Mouse (Mus musculus) midbrain, embryonic 10.5 days (tissue): ENCODE measurements around the gene 0610037L13Rik. TPM values are rescaled to one million over a fixed set of nuclear protein-coding genes. Genes with fewer than 3 reads are reported as not detected.
A peak's percentile ranks its signal among the peaks of the same experiment; 100 is the strongest.

Source experiments
- DNase-seq: peaks from one replicate; pipeline ENCODE4 v3.0.0-alpha.2; 2017; ENCODE audit warnings: low spot score
- H3K27ac ChIP-seq: fragments of 300-500 bp; sonication (generic); replicated peaks from 2 replicates; pipeline ENCODE4 v1.5.1; 2016; ENCODE audit warnings: mild to moderate bottlenecking
- H3K27me3 ChIP-seq: fragments of 300-500 bp; sonication (generic); 2 replicates; pipeline ENCODE4 v1.6.1; 2016; ENCODE audit warnings: low read depth, mild to moderate bottlenecking; ENCODE audit not compliant: poor library complexity, severe bottlenecking
- H3K36me3 ChIP-seq: fragments of 300-500 bp; sonication (generic); 2 replicates; pipeline ENCODE4 v1.6.1; 2016; ENCODE audit warnings: mild to moderate bottlenecking, moderate library complexity
- H3K4me1 ChIP-seq: fragments of 300-500 bp; sonication (generic); 2 replicates; pipeline ENCODE4 v1.6.1; 2016
- H3K4me3 ChIP-seq: fragments of 300-500 bp; sonication (generic); 2 replicates; pipeline ENCODE4 v1.5.1; 2016; ENCODE audit warnings: mild to moderate bottlenecking, moderate library complexity
- H3K9me3 ChIP-seq: fragments of 300-500 bp; sonication (generic); replicated peaks from 2 replicates; pipeline ENCODE4 v1.6.1; 2016; ENCODE audit warnings: mild to moderate bottlenecking
- WGBS: fragments of 180-500 bp; shearing (Covaris S2); methylation state at CpG from one replicate; pipeline ENCODE4 v1.1.7; 2016; 5-methylcytosine and 5-hydroxymethylcytosine counted together
- polyA plus RNA-seq: library from polyadenylated mRNA; unstranded; fragments of >200 nt; fragmentation: Nextera tagmentation; extraction: Ambion mirVana; gene quantifications from 2 replicates; pipeline ENCODE4 v1.2.1, GENCODE M21; 2016

Gene 0610037L13Rik
- 113 TPM in 2 replicates for polyA plus RNA-seq

- Histone ChIP-seq H3K36me3 (peaks cover 68% of the 10 kb centered on the region), H3K27me3 (no peaks in the 10 kb centered on the region)
- under 1% methylated on average over 47 of the region's 48 CpGs for WGBS
Observed at GRCm38 (mm10) chr4:107889731-107890432, at the start of gene 0610037L13Rik. TSS of gene 0610037L13Rik (plus strand) at chr4:107889813.

GRCm38 (mm10) chr4:107843687-107844086 lies 45.9 kb upstream of the 0610037L13Rik start:
- H3K27ac ChIP-seq: peak overlapping the region; percentile 47
- peak; percentile 41 for DNase-seq
- 50% methylated on average over 8 of the region's 8 CpGs for WGBS
- no peak overlapping the region for H3K4me3 ChIP-seq
- peaks cover 37% of the 10 kb centered on the region for H3K27me3 ChIP-seq
- peaks cover 42% of the 10 kb centered on the region for H3K36me3 ChIP-seq
- peaks cover 55% of the 10 kb centered on the region for H3K4me1 ChIP-seq
- H3K9me3 ChIP-seq: no peaks in the 10 kb centered on the region

More at GRCm38 (mm10) chr4:107889731-107890432, at the start of gene 0610037L13Rik:
- Histone ChIP-seq H3K27ac (peak within 1 kb of the TSS; percentile 89), H3K9me3 (no peaks in the 10 kb centered on the region), H3K4me3 (peak within 1 kb of the TSS; percentile 69), H3K4me1 (peaks cover 18% of the 10 kb centered on the region)
- DNase-seq: peak; percentile 96

GRCm38 (mm10) chr4:107844971-107845370 lies 44.6 kb upstream of the 0610037L13Rik start:
- Histone ChIP-seq H3K4me1 (peaks cover 55% of the 10 kb centered on the region), H3K9me3 (no peaks in the 10 kb centered on the region), H3K36me3 (peaks cover 54% of the 10 kb centered on the region), H3K27me3 (peaks cover 37% of the 10 kb centered on the region), H3K27ac (no peak overlapping the region; the same call in 1 of the 2 replicates), H3K4me3 (no peak overlapping the region)
- peak; percentile 81 for DNase-seq
- whole genome bisulfite sequencing: 6% methylated on average over 10 of the region's 10 CpGs

GRCm38 (mm10) chr4:107846795-107847194 lies 42.8 kb upstream of the 0610037L13Rik start:
- peaks cover 71% of the 10 kb centered on the region for H3K36me3 ChIP-seq
- 62% methylated on average over 7 of the region's 7 CpGs for WGBS

GRCm38 (mm10) chr4:107848546-107848945 lies 41.1 kb upstream of the 0610037L13Rik start:
- peak overlapping the region; percentile 5; the same call in 1 of the 2 replicates for H3K27ac ChIP-seq
- DNase-seq: no peak
- H3K4me1 ChIP-seq: peaks cover 31% of the 10 kb centered on the region
- no peaks in the 10 kb centered on the region for H3K9me3 ChIP-seq
- H3K4me3 ChIP-seq: no peak overlapping the region
- peaks cover 81% of the 10 kb centered on the region for H3K36me3 ChIP-seq
- 86% methylated on average over 5 of the region's 5 CpGs for WGBS
- H3K27me3 ChIP-seq: peaks cover 35% of the 10 kb centered on the region

More at GRCm38 (mm10) chr4:107846795-107847194, 42.8 kb upstream of the 0610037L13Rik start:
- H3K27ac ChIP-seq: peak overlapping the region; percentile 49; the same call in 1 of the 2 replicates
- H3K4me1 ChIP-seq: peaks cover 49% of the 10 kb centered on the region
- H3K4me3 ChIP-seq: no peak overlapping the region
- H3K9me3 ChIP-seq: no peaks in the 10 kb centered on the region
- H3K27me3 ChIP-seq: peaks cover 37% of the 10 kb centered on the region
- no peak for DNase-seq

- DNase-seq: no peak
- no peaks in the 10 kb centered on the region for H3K9me3 ChIP-seq
- peaks cover 22% of the 10 kb centered on the region for H3K4me1 ChIP-seq
- H3K36me3 ChIP-seq: peaks cover 87% of the 10 kb centered on the region
- H3K27me3 ChIP-seq: peaks cover 32% of the 10 kb centered on the region
- WGBS: 92% methylated on average over 9 of the region's 9 CpGs
- no peak overlapping the region for H3K4me3 ChIP-seq
- no peak overlapping the region for H3K27ac ChIP-seq
Observed at GRCm38 (mm10) chr4:107849621-107850020, 40.0 kb upstream of the 0610037L13Rik start.

- H3K4me3 ChIP-seq: no peak overlapping the region
- no peak overlapping the region; the same call in 1 of the 2 replicates for H3K27ac ChIP-seq
- H3K4me1 ChIP-seq: peaks cover 18% of the 10 kb centered on the region
- no peak for DNase-seq
- H3K36me3 ChIP-seq: peaks cover 91% of the 10 kb centered on the region
- H3K9me3 ChIP-seq: no peaks in the 10 kb centered on the region
- peaks cover 27% of the 10 kb centered on the region for H3K27me3 ChIP-seq
- 90% methylated on average over 8 of the region's 8 CpGs for WGBS
Observed at GRCm38 (mm10) chr4:107850091-107850490, 39.5 kb upstream of the 0610037L13Rik start.

- Histone ChIP-seq H3K9me3 (no peaks in the 10 kb centered on the region), H3K4me3 (no peak overlapping the region), H3K36me3 (peaks cover 98% of the 10 kb centered on the region), H3K4me1 (no peaks in the 10 kb centered on the region), H3K27ac (no peak overlapping the region), H3K27me3 (no peaks in the 10 kb centered on the region)
- 90% methylated on average over 8 of the region's 8 CpGs for WGBS
- DNase-seq: no peak
Observed at GRCm38 (mm10) chr4:107853333-107853732, 36.3 kb upstream of the 0610037L13Rik start.

GRCm38 (mm10) chr4:107853836-107854235 lies 35.8 kb upstream of the 0610037L13Rik start:
- no peaks in the 10 kb centered on the region for H3K9me3 ChIP-seq
- H3K4me3 ChIP-seq: no peak overlapping the region
- H3K36me3 ChIP-seq: peaks cover 98% of the 10 kb centered on the region
- no peaks in the 10 kb centered on the region for H3K4me1 ChIP-seq
- 90% methylated on average over 7 of the region's 7 CpGs for WGBS
- H3K27ac ChIP-seq: no peak overlapping the region
- H3K27me3 ChIP-seq: no peaks in the 10 kb centered on the region
- no peak for DNase-seq

GRCm38 (mm10) chr4:107856958-107857686 lies 32.5 kb upstream of the 0610037L13Rik start:
- WGBS: 78% methylated on average over 11 of the region's 11 CpGs
- H3K9me3 ChIP-seq: no peaks in the 10 kb centered on the region
- H3K4me3 ChIP-seq: no peak overlapping the region
- peaks cover 99% of the 10 kb centered on the region for H3K36me3 ChIP-seq
- no peak overlapping the region for H3K27ac ChIP-seq
- no peaks in the 10 kb centered on the region for H3K27me3 ChIP-seq
- no peak for DNase-seq
- H3K4me1 ChIP-seq: no peaks in the 10 kb centered on the region

GRCm38 (mm10) chr4:107858995-107859394 lies 30.6 kb upstream of the 0610037L13Rik start:
- H3K27ac ChIP-seq: no peak overlapping the region
- WGBS: 89% methylated on average over 7 of the region's 7 CpGs
- H3K4me1 ChIP-seq: no peaks in the 10 kb centered on the region
- H3K36me3 ChIP-seq: peaks cover 97% of the 10 kb centered on the region
- H3K9me3 ChIP-seq: no peaks in the 10 kb centered on the region
- H3K4me3 ChIP-seq: no peak overlapping the region
- DNase-seq: no peak
- H3K27me3 ChIP-seq: no peaks in the 10 kb centered on the region

GRCm38 (mm10) chr4:107864866-107865265 lies 24.7 kb upstream of the 0610037L13Rik start:
- 83% methylated on average over 4 of the region's 4 CpGs for WGBS
- no peaks in the 10 kb centered on the region for H3K27me3 ChIP-seq
- H3K36me3 ChIP-seq: peaks cover 73% of the 10 kb centered on the region
- no peak for DNase-seq
- no peaks in the 10 kb centered on the region for H3K4me1 ChIP-seq
- no peak overlapping the region for H3K4me3 ChIP-seq
- no peaks in the 10 kb centered on the region for H3K9me3 ChIP-seq
- no peak overlapping the region for H3K27ac ChIP-seq
